Mouse (Mus musculus) neural tube, embryonic 15.5 days (tissue): ENCODE data around the gene Prkcz. TPM values are rescaled to one million over a fixed set of nuclear protein-coding genes. Genes with fewer than 3 reads are reported as not detected.

ENCODE experiments used
- ATAC-seq: fragments of 200-750 bp; cut with Nextera tagmentation; 2 replicates; pipeline ENCODE4 v1.8.0; 2017; ENCODE audit warnings: mild to moderate bottlenecking, moderate TSS enrichment, moderate library complexity; ENCODE audit not compliant: low FRiP score
- H3K27ac ChIP-seq: fragments of 300-500 bp; sonication (generic); replicated peaks from 2 replicates; pipeline ENCODE4 v1.5.1; 2015; ENCODE audit warnings: mild to moderate bottlenecking, inconsistent platforms
- H3K27me3 ChIP-seq: fragments of 300-500 bp; sonication (generic); replicated peaks from 2 replicates; pipeline ENCODE4 v1.6.1; 2015; ENCODE audit warnings: inconsistent platforms
- H3K36me3 ChIP-seq: fragments of 300-500 bp; sonication (generic); 2 replicates; pipeline ENCODE4 v1.6.1; 2015; ENCODE audit warnings: inconsistent platforms
- H3K4me1 ChIP-seq: fragments of 300-500 bp; sonication (generic); 2 replicates; pipeline ENCODE4 v1.6.1; 2015; ENCODE audit warnings: inconsistent platforms
- H3K4me2 ChIP-seq: fragments of 300-500 bp; sonication (generic); 2 replicates; pipeline ENCODE4 v1.6.1; 2015; ENCODE audit warnings: inconsistent platforms, mild to moderate bottlenecking, moderate library complexity
- H3K4me3 ChIP-seq: fragments of 300-500 bp; sonication (generic); replicated peaks from 2 replicates; pipeline ENCODE4 v1.5.1; 2015; ENCODE audit warnings: mild to moderate bottlenecking, inconsistent platforms
- H3K9ac ChIP-seq: fragments of 300-500 bp; sonication (generic); replicated peaks from 2 replicates; pipeline ENCODE4 v1.6.1; 2015; ENCODE audit warnings: mild to moderate bottlenecking, inconsistent platforms
- H3K9me3 ChIP-seq: fragments of 300-500 bp; sonication (generic); replicated peaks from 2 replicates; pipeline ENCODE4 v1.6.1; 2016; ENCODE audit warnings: inconsistent platforms
- WGBS: fragments of 180-500 bp; shearing (Covaris S2); methylation state at CpG from one replicate; pipeline ENCODE4 v1.1.7; 2015; ENCODE audit warnings: mixed read lengths; 5-methylcytosine and 5-hydroxymethylcytosine counted together
- polyA plus RNA-seq: library from polyadenylated mRNA; unstranded; fragments of >200 nt; fragmentation: Nextera tagmentation; extraction: Ambion mirVana; gene quantifications from 2 replicates; pipeline ENCODE4 v1.2.1, GENCODE M21; 2015

The Prkcz gene
- polyA plus RNA-seq, 1 experiment from 2014 or later, result 87.4 TPM

DNA sequence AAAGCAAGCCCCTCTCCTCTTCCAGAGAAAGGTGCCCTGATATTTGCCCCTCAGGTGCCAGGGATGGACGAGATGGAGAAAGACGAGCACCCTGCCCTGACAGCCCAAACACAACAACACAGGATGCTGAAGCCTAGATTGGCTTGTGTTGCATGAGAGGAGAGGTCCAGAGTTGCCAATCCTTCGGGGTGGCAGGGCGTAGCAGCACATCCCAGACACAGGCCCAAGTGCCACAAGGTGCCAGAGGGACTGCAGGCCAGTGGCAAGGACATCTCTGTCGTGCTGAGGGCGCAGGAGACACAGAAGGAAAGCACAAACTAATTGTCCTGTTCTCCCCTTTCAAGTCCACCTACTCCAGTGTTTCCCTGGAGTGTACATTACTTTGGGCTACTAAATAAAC is 147.0 kb downstream of the Prkcz start:
- peaks cover 4% of the 10 kb centered on the region; the same call in 1 of the 2 replicates for H3K36me3 ChIP-seq
- no peak overlapping the region for H3K4me3 ChIP-seq
- 59% methylated on average over 6 of the region's 6 CpGs for WGBS
- no peaks in the 10 kb centered on the region for H3K9me3 ChIP-seq
- H3K27ac ChIP-seq, result 0 out of 2 replicates have a peak overlapping the region, but pooled peaks have one; percentile 54
- H3K4me2 ChIP-seq, result peak overlapping the region; percentile 26; the same call in 1 of the 2 replicates
- no peak overlapping the region for H3K9ac ChIP-seq
- peaks cover 91% of the 10 kb centered on the region for H3K4me1 ChIP-seq
- ATAC-seq, result no peak
- no peaks in the 10 kb centered on the region for H3K27me3 ChIP-seq

DNA sequence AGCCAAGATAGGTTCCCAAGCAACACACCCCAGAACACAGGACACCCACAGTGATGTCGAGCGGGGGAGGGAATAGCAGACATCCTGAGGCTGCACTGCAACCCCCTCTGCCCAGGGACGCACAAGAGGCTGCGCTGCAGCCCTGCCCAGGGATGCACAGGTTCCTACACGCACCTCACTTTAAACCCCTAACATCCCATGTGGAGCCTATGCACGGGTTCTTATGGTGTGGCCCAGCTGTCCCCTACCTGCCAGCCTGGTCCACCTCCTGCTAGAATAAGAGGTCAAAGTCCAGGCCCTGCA is 147.5 kb downstream of the Prkcz start:
- Histone ChIP-seq H3K4me1 (peaks cover 91% of the 10 kb centered on the region), H3K27me3 (no peaks in the 10 kb centered on the region), H3K36me3 (peaks cover 4% of the 10 kb centered on the region; the same call in 1 of the 2 replicates), H3K4me2 (peak overlapping the region; percentile 17), H3K9me3 (no peaks in the 10 kb centered on the region), H3K9ac (no peak overlapping the region), H3K4me3 (no peak overlapping the region), H3K27ac (peak overlapping the region; percentile 24)
- no peak for ATAC-seq
- 43% methylated on average over 6 of the region's 6 CpGs for WGBS

DNA sequence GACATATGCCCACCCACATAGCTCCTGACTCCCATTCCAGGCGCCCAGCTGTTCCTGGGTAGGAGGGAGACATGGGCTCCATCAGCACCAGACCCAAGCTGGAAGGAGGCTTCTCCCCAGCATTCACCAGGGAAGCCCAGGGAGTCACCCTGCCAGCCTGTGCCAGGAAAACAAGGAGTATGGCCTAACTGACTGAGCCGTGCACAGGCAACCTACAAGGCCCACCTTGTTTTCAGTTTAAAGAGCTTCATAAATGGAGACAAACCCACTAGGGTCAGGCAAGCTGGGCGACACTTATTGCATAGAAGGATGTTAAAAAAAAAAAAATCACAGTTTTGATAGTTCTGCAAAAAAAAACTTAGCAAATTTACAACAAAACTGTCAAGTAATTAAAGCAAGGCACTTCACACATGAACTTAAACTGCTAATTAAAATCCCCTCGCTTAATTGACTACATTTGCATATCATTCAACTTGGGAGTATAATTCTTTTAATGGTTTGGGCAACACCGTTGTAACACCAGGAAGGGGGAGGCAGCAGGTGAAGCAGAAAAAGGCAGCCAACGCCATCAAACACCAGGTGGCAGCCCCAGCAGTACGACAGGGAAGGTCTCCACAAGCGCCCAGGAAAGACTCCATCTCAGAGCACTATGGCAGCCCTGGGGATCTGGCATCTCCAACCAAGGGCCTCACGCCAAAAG is 148.0 kb downstream of the Prkcz start:
- Histone ChIP-seq H3K27ac (peak overlapping the region; percentile 58), H3K27me3 (no peaks in the 10 kb centered on the region), H3K4me1 (peaks cover 91% of the 10 kb centered on the region), H3K9me3 (no peaks in the 10 kb centered on the region), H3K9ac (no peak overlapping the region), H3K36me3 (peaks cover 4% of the 10 kb centered on the region; the same call in 1 of the 2 replicates), H3K4me3 (no peak overlapping the region), H3K4me2 (peak overlapping the region; percentile 17)
- WGBS, result 32% methylated on average over 9 of the region's 9 CpGs
- no peak for ATAC-seq

Other genes with a start within 250 kb of the Prkcz start
- gene Ski, start 138.8 kb downstream of the Prkcz start, polyA plus RNA-seq, result 10.0 and 10.6 TPM in 2 replicates
- 69.7 and 73.1 TPM in 2 replicates for gene Faap20, start 111.6 kb downstream of the Prkcz start, polyA plus RNA-seq
- 0.18 and 0.26 TPM in 2 replicates for gene Gabrd, start 36.8 kb upstream of the Prkcz start, polyA plus RNA-seq
- 4.4 TPM in 2 replicates for gene Cfap74, start 47.8 kb upstream of the Prkcz start, polyA plus RNA-seq
- 0.27 and 0.28 TPM in 2 replicates for gene Tmem52, start 107.8 kb upstream of the Prkcz start, polyA plus RNA-seq
- 910 and 1,003 TPM in 2 replicates for gene Gnb1, start 130.0 kb upstream of the Prkcz start, polyA plus RNA-seq
- gene Nadk, start 201.0 kb upstream of the Prkcz start, polyA plus RNA-seq, result 75.0 and 81.5 TPM in 2 replicates
- 14.1 and 14.4 TPM in 2 replicates for gene Slc35e2, start 240.1 kb upstream of the Prkcz start, polyA plus RNA-seq